Mouse (Mus musculus) lung, embryonic 14.5 days (tissue): ENCODE data around the gene Fbrsl1. TPM values are rescaled to one million over a fixed set of nuclear protein-coding genes. Genes with fewer than 3 reads are reported as not detected.

Experiments
- ATAC-seq: fragments of 200-750 bp; cut with Nextera tagmentation; 2 replicates; pipeline ENCODE4 v1.8.0; 2017; ENCODE audit warnings: mild to moderate bottlenecking, moderate TSS enrichment, moderate library complexity; ENCODE audit not compliant: insufficient read depth
- DNase-seq: peaks from one replicate; pipeline ENCODE4 v3.0.0-alpha.2; 2015
- H3K27ac ChIP-seq: fragments of 300-500 bp; sonication (generic); 2 replicates; pipeline ENCODE4 v1.5.1; 2014; ENCODE audit warnings: low read depth, mild to moderate bottlenecking, moderate library complexity
- H3K27me3 ChIP-seq: fragments of 300-500 bp; sonication (generic); 2 replicates; pipeline ENCODE4 v1.6.1; 2014; ENCODE audit warnings: low read length, control low read depth; ENCODE audit not compliant: insufficient read depth
- H3K36me3 ChIP-seq: fragments of 300-500 bp; sonication (generic); 2 replicates; pipeline ENCODE4 v1.6.1; 2014; ENCODE audit warnings: control low read depth; ENCODE audit not compliant: insufficient read depth
- H3K4me1 ChIP-seq: fragments of 300-500 bp; sonication (generic); 2 replicates; pipeline ENCODE4 v1.6.1; 2014; ENCODE audit warnings: antibody characterized with exemption, control low read depth; ENCODE audit not compliant: insufficient read depth
- H3K4me2 ChIP-seq: fragments of 300-500 bp; sonication (generic); 2 replicates; pipeline ENCODE4 v1.6.1; 2014; ENCODE audit warnings: mild to moderate bottlenecking
- H3K4me3 ChIP-seq: fragments of 300-500 bp; sonication (generic); 2 replicates; pipeline ENCODE4 v1.5.1; 2014; ENCODE audit warnings: low read depth, low read length
- H3K9ac ChIP-seq: fragments of 300-500 bp; sonication (generic); 2 replicates; pipeline ENCODE4 v1.6.1; 2014
- H3K9me3 ChIP-seq: fragments of 300-500 bp; sonication (generic); 2 replicates; pipeline ENCODE4 v1.6.1; 2016; ENCODE audit warnings: low read depth, low read length, control low read depth
- CTCF ChIP-seq: IDR thresholded peaks from 2 replicates; pipeline ENCODE4 v1.5.1; 2016; ENCODE audit warnings: antibody characterized with exemption, low read depth
- WGBS: fragments of 180-500 bp; shearing (Covaris S2); extraction: QIAGEN DNeasy Blood & Tissue Kit; methylation state at CpG from one replicate; pipeline ENCODE4 v1.1.7; 2014; 5-methylcytosine and 5-hydroxymethylcytosine counted together
- polyA plus RNA-seq: library from polyadenylated mRNA; unstranded; fragments of >200 nt; fragmentation: Nextera tagmentation; extraction: Ambion mirVana; gene quantifications from 2 replicates; pipeline ENCODE4 v1.2.1, GENCODE M21; 2014

Gene Fbrsl1
- polyA plus RNA-seq, 1 experiment from 2014 or later = 20.9 TPM

DNA sequence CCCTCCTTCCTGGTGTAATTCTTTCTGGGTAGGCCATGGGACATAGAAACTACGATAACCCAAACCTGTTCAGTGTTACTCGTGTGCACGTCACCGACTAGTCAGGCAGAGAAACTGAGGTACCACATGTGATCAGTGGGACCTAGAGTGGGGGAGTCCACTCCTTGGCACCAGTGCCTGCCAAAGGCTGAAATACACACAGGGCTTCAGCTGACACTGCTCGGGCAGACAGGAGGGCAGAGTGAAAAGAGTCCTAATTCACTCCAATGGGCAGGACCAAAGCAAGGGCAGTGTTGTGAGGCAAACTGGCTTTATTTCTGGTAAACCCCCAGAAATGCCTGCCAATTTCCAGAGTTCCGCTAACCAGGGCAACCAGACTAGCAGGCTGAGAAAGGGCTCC, 26.9 kb downstream of the Fbrsl1 start:
- no peaks in the 10 kb centered on the region for H3K27me3 ChIP-seq
- no peak for TF ChIP-seq CTCF
- DNase-seq (no peak), ATAC-seq (no peak)
- WGBS = 89% methylated on average over 6 of the region's 6 CpGs
- no peak overlapping the region for H3K9ac ChIP-seq
- no peaks in the 10 kb centered on the region for H3K9me3 ChIP-seq
- no peak overlapping the region for H3K27ac ChIP-seq
- H3K36me3 ChIP-seq = no peaks in the 10 kb centered on the region
- H3K4me3 ChIP-seq = no peak overlapping the region
- H3K4me2 ChIP-seq = no peak overlapping the region
- no peaks in the 10 kb centered on the region for H3K4me1 ChIP-seq

DNA sequence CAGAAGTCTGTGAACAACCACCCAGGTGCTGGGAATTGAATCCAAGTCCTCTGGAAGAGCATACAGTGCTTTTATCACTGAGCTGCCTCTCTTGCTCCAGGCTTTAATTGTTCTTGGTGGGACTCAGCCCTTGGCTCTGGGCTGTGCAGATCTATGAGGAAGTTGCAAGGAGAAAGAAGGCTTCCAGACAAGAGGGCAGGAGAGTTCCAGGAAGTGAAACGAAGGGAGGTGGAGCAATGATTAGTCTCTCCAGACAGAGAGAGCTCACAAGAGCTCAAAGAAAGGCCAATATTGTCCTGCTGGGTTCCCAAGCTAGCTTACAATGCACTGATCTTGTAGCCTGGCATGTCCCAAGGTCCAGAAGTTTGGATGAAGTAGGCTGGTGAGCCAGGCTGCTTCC, 27.4 kb downstream of the Fbrsl1 start:
- WGBS = 53% methylated on average over 1 of the region's 1 CpGs
- H3K9me3 ChIP-seq = no peaks in the 10 kb centered on the region
- no peaks in the 10 kb centered on the region for H3K27me3 ChIP-seq
- DNase-seq (no peak), ATAC-seq (no peak)
- no peak overlapping the region for H3K4me2 ChIP-seq
- H3K36me3 ChIP-seq = no peaks in the 10 kb centered on the region
- H3K9ac ChIP-seq = no peak overlapping the region
- no peak overlapping the region for H3K4me3 ChIP-seq
- no peak overlapping the region for H3K27ac ChIP-seq
- H3K4me1 ChIP-seq = no peaks in the 10 kb centered on the region
- no peak for TF ChIP-seq CTCF

DNA sequence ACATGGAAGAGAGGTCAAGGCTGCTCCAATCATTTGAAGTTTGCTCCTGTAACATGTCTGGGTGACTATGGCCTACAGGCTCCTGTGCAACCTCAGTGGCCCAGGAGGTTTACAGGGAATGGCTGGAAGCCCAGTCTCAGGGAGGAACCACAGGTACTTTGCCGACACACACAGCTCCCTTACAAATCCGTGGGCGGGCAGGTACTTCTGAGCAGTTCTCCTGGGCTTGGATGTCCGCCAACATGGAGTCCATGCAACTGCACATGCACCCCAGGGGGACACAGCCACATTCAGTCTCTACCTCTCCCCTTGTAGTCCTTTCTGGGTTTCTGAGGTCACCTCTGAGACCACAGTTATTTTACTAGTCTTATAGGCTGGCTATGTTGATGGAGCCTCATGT, 28.1 kb downstream of the Fbrsl1 start:
- H3K4me2 ChIP-seq = no peak overlapping the region
- TF ChIP-seq CTCF = no peak
- no peak overlapping the region for H3K9ac ChIP-seq
- H3K4me1 ChIP-seq = no peaks in the 10 kb centered on the region
- H3K27me3 ChIP-seq = no peaks in the 10 kb centered on the region
- DNase-seq (no peak), ATAC-seq (no peak)
- 87% methylated on average over 4 of the region's 4 CpGs for WGBS
- no peak overlapping the region for H3K4me3 ChIP-seq
- H3K36me3 ChIP-seq = no peaks in the 10 kb centered on the region
- no peaks in the 10 kb centered on the region for H3K9me3 ChIP-seq
- no peak overlapping the region for H3K27ac ChIP-seq

DNA sequence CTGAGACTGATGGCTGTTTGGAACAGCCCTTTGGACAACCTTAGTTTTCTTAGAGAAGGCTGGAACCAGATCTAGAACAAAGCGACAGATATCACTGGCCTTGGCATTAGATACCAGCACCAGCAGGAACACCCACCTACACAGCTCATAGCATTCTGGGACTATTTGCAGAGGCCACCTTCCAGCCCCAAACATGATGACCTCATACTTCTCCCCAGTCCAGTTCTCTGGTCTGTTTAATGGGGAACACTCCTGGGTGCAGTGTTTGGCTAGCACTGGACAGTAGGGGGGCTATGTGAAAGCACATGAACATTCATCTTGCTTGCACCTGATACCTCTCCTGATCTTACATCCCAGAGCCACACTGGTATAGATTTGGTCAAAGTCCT, 29.8 kb downstream of the Fbrsl1 start:
- no peak for TF ChIP-seq CTCF
- Histone ChIP-seq H3K4me1 (no peaks in the 10 kb centered on the region), H3K4me2 (no peak overlapping the region), H3K27ac (no peak overlapping the region), H3K27me3 (no peaks in the 10 kb centered on the region), H3K4me3 (no peak overlapping the region), H3K9me3 (no peaks in the 10 kb centered on the region), H3K36me3 (no peaks in the 10 kb centered on the region; the same call in 1 of the 2 replicates), H3K9ac (no peak overlapping the region)
- WGBS = 85% methylated on average over 1 of the region's 1 CpGs
- ATAC-seq (no peak), DNase-seq (no peak)

DNA sequence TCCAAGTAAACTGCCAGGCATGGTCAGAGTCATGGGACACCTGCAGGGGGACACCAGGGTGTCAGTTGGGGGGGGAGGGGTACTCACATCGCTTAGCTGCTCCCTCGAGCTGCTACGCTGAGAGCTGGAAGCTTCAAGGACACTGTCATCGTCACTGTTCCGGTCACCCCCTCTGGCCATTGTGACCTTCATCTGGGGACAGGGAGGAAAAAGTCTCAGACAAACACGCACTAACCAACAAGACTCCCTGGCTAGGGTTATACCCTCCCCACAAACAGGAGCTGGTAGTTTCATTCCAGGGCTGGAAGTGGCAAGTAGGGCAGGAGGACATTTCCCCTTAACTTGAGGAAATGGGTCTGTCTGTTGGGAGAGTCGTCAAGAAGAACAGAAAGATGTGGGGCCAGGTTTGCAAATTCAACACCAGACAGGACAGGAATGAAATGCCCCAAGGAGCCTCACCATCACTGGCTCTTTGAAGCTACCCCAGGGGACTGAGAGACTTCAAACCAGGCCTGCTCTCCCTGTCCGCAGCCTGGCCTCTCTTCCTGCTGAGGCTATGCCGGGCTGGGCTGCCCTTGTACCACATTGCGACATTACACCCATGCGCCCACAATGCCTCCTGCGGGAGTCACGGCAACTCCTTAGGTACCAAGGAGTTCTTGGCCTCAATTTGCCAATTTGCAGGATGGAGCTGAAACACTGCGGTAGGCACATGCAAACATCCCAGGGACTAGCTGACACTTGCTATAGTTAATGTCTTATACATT, 30.4 kb downstream of the Fbrsl1 start:
- no peaks in the 10 kb centered on the region for H3K27me3 ChIP-seq
- no peaks in the 10 kb centered on the region for H3K9me3 ChIP-seq
- H3K27ac ChIP-seq = no peak overlapping the region
- WGBS = 50% methylated on average over 14 of the region's 14 CpGs
- DNase-seq = no peak
- H3K4me1 ChIP-seq = no peaks in the 10 kb centered on the region
- TF ChIP-seq CTCF = no peak
- no peak for ATAC-seq
- H3K4me3 ChIP-seq = no peak overlapping the region
- no peak overlapping the region for H3K9ac ChIP-seq
- H3K4me2 ChIP-seq = no peak overlapping the region
- H3K36me3 ChIP-seq = no peaks in the 10 kb centered on the region; the same call in 1 of the 2 replicates

DNA sequence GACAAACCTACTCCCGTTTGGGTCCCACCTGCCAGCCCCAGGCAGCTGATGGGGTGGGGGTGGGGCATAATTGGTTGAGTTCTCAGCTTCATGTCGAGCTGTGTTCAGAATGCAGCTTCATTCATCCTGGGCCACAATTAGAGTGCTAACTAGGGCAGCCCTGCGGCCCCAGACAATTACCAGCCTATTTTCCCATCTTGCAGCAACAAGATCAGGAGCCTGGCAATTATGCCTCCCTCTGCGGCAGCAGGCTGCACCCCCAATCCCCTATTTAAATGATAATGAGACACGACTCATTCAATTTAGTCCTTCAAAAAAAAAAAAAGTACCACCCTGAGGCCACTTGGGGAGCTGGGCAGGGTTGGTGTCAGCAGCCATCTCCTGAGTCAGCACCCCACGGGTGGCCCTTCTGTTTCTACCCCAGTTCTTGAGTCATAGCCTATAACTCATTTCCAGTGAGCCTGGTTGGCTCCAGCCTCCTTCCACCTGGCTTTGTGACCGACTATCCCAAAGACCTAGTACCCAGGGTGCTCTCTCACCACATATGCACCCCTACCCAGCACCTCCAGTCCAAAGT, 31.4 kb downstream of the Fbrsl1 start:
- Histone ChIP-seq H3K9ac (no peak overlapping the region), H3K4me2 (no peak overlapping the region), H3K4me1 (no peaks in the 10 kb centered on the region), H3K36me3 (no peaks in the 10 kb centered on the region; the same call in 1 of the 2 replicates), H3K27ac (no peak overlapping the region), H3K4me3 (no peak overlapping the region), H3K9me3 (no peaks in the 10 kb centered on the region), H3K27me3 (no peaks in the 10 kb centered on the region)
- WGBS = 29% methylated on average over 7 of the region's 7 CpGs
- DNase-seq (no peak), ATAC-seq (no peak)
- TF ChIP-seq CTCF = no peak

DNA sequence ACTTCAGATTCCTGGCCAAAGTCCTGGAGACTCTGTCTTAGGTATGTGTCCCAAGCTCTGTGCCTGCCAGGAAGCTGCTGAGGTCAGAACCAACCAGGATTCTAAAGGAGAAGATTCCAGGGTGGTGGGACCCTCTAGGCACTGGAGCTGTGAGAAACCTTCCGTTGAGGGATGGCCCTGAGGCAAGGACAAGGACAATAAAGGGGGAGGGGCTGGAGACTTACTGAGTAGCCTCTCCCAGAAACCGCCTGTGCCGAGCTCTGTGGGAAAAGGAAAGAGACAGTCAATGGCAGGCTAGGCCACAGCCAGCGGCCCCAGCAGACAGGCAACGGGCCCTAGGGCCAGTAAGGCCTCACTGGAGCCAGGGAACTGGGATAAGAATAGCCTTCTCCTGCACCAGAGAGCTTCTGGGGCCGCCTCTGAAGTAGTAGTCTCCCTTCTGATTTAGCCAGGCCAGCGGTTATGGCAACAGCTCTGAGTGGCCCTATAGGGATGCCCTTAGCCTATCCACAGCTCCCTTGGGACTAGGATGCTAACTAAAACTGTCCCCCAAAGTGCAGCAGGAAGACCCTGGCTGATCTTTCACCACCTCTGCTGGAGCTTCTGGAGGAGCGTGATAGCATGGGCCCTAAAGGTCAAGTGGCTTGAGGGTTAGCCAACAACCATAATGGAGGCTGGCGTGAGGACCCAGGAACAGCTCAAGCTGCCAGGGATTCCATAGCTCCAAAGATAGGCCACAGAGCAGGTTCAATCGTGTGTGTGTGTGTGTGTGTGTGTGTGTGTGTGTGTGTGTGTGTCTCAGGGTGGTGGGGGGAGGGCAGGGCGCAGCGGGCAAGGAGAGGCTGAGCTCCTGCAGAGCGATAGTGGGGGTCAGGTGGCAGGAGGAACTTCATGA, 32.2 kb downstream of the Fbrsl1 start:
- ATAC-seq = no peak
- no peak overlapping the region for H3K4me3 ChIP-seq
- 61% methylated on average over 13 of the region's 13 CpGs for WGBS
- H3K27ac ChIP-seq = no peak overlapping the region
- DNase-seq = no peak
- H3K9ac ChIP-seq = no peak overlapping the region
- H3K4me2 ChIP-seq = no peak overlapping the region
- H3K27me3 ChIP-seq = no peaks in the 10 kb centered on the region
- no peaks in the 10 kb centered on the region; the same call in 1 of the 2 replicates for H3K36me3 ChIP-seq
- H3K4me1 ChIP-seq = no peaks in the 10 kb centered on the region
- TF ChIP-seq CTCF = no peak
- H3K9me3 ChIP-seq = no peaks in the 10 kb centered on the region
